Mouse (Mus musculus) limb, embryonic 14.5 days (tissue): Measurements from ENCODE around the gene Hs6st1. TPM values are rescaled to one million over a fixed set of nuclear protein-coding genes. Genes with fewer than 3 reads are reported as not detected.

Experiments
- ATAC-seq: fragments of 200-750 bp; cut with Nextera tagmentation; 2 replicates; pipeline ENCODE4 v1.8.0; 2017; ENCODE audit warnings: low read depth, moderate number of reproducible peaks, moderate TSS enrichment; ENCODE audit not compliant: low FRiP score
- DNase-seq: peaks from one replicate; pipeline ENCODE4 v3.0.0-alpha.2; 2015; ENCODE audit warnings: low spot score
- H3K27ac ChIP-seq: fragments of 300-500 bp; sonication (generic); replicated peaks from 2 replicates; pipeline ENCODE4 v1.5.1; 2014; ENCODE audit warnings: low read depth, mild to moderate bottlenecking, low read length, moderate library complexity, mixed read lengths
- H3K27me3 ChIP-seq: fragments of 300-500 bp; sonication (generic); 2 replicates; pipeline ENCODE4 v1.6.1; 2014; ENCODE audit warnings: low read length, mixed read lengths; ENCODE audit not compliant: control insufficient read depth, insufficient read depth
- H3K36me3 ChIP-seq: fragments of 300-500 bp; sonication (generic); 2 replicates; pipeline ENCODE4 v1.6.1; 2014; ENCODE audit warnings: mild to moderate bottlenecking, low read length, moderate library complexity, mixed read lengths; ENCODE audit not compliant: control insufficient read depth, insufficient read depth
- H3K4me1 ChIP-seq: fragments of 300-500 bp; sonication (generic); 2 replicates; pipeline ENCODE4 v1.6.1; 2014; ENCODE audit warnings: antibody characterized with exemption, low read length, mixed read lengths; ENCODE audit not compliant: control insufficient read depth, insufficient read depth
- H3K4me2 ChIP-seq: fragments of 300-500 bp; sonication (generic); replicated peaks from 2 replicates; pipeline ENCODE4 v1.6.1; 2014; ENCODE audit warnings: low read depth, mild to moderate bottlenecking, low read length, moderate library complexity; ENCODE audit not compliant: severe bottlenecking
- H3K4me3 ChIP-seq: fragments of 300-500 bp; sonication (generic); replicated peaks from 2 replicates; pipeline ENCODE4 v1.5.1; 2014; ENCODE audit warnings: low read length
- H3K9ac ChIP-seq: fragments of 300-500 bp; sonication (generic); 2 replicates; pipeline ENCODE4 v1.6.1; 2014; ENCODE audit warnings: mild to moderate bottlenecking, low read depth, low read length, moderate library complexity; ENCODE audit not compliant: severe bottlenecking
- H3K9me3 ChIP-seq: fragments of 300-500 bp; sonication (generic); 2 replicates; pipeline ENCODE4 v1.6.1; 2016; ENCODE audit warnings: low read length; ENCODE audit not compliant: control insufficient read depth
- POLR2A ChIP-seq: fragments of 200-500 bp; IDR thresholded peaks from 2 replicates; pipeline ENCODE4 v1.8.0; 2012; ENCODE audit warnings: inconsistent platforms, mild to moderate bottlenecking, moderate library complexity, borderline replicate concordance; ENCODE audit not compliant: insufficient read depth, insufficient read length; ENCODE audit errors: extremely low read depth
- WGBS: fragments of 180-500 bp; shearing (Covaris S2); extraction: QIAGEN DNeasy Blood & Tissue Kit; methylation state at CpG from one replicate; pipeline ENCODE4 v1.1.7; 2014; 5-methylcytosine and 5-hydroxymethylcytosine counted together
- polyA plus RNA-seq, 2 experiments: library from polyadenylated mRNA; depleted of rRNA in 1 of 2; stranded (reverse) in 1 of 2; unstranded in 1 of 2; fragments of >200 nt; fragmentation: Nextera tagmentation in 1 of 2; extraction: Ambion mirVana in 1 of 2; gene quantifications; 2 replicates each; pipeline versions ENCODE4 v1.2.1 to v1.2.3; 2012 to 2014

The Hs6st1 gene
- polyA plus RNA-seq, 2 experiments: 14.9 to 50.5 TPM

DNA sequence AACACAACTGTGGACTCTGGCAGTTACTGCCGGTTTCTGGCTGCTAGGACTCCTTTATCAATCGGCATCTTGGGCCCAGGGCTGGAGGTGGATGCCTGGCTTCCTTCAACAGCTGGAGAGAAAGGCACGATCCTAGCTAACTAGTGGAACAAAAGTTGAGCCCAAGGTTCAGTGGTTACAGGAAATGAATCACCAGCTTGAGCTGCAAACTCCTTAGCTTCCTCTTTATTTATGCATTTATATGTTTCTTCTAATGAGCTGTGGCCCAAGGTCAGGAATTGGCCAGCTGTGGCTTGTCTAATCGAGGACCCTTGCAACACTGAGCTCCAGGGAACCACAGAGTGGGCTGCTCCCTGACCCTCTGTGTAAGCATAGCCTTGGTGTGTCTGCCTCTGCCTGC is 60.9 kb downstream of the Hs6st1 start:
- Histone ChIP-seq H3K9me3 (no peaks in the 10 kb centered on the region), H3K27me3 (no peaks in the 10 kb centered on the region), H3K36me3 (no peaks in the 10 kb centered on the region), H3K4me3 (no peak overlapping the region), H3K9ac (no peak overlapping the region), H3K4me1 (no peaks in the 10 kb centered on the region), H3K4me2 (no peak overlapping the region), H3K27ac (no peak overlapping the region)
- TF ChIP-seq POLR2A: no peak
- DNase-seq (no peak), ATAC-seq (no peak)
- 42% methylated on average over 4 of the region's 4 CpGs for WGBS

DNA sequence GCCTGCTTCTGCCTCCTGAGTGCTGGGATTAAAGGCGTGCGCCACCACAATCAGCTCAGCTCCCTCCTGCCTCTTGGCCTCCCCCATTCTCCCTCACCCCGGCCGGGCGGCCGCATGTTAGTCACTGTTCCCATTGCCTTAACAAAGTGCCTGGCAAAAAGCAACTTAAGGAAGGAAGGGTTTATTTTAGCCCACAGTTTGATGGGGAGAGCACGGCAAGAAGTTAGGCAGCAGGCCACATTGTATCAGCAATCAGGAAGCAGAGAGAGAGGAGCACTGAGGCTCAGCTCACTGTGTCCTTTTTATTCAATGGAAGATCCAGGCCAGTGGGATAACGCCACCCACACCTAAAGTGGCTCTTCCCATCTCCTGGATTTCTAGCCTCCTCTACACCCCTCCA is 61.7 kb downstream of the Hs6st1 start:
- no peaks in the 10 kb centered on the region for H3K36me3 ChIP-seq
- H3K9ac ChIP-seq: no peak overlapping the region
- no peaks in the 10 kb centered on the region for H3K27me3 ChIP-seq
- DNase-seq: no peak
- WGBS: 93% methylated on average over 8 of the region's 8 CpGs
- no peak for TF ChIP-seq POLR2A
- no peak for ATAC-seq
- no peak overlapping the region for H3K27ac ChIP-seq
- no peaks in the 10 kb centered on the region for H3K9me3 ChIP-seq
- H3K4me3 ChIP-seq: no peak overlapping the region
- H3K4me2 ChIP-seq: no peak overlapping the region
- no peaks in the 10 kb centered on the region for H3K4me1 ChIP-seq

DNA sequence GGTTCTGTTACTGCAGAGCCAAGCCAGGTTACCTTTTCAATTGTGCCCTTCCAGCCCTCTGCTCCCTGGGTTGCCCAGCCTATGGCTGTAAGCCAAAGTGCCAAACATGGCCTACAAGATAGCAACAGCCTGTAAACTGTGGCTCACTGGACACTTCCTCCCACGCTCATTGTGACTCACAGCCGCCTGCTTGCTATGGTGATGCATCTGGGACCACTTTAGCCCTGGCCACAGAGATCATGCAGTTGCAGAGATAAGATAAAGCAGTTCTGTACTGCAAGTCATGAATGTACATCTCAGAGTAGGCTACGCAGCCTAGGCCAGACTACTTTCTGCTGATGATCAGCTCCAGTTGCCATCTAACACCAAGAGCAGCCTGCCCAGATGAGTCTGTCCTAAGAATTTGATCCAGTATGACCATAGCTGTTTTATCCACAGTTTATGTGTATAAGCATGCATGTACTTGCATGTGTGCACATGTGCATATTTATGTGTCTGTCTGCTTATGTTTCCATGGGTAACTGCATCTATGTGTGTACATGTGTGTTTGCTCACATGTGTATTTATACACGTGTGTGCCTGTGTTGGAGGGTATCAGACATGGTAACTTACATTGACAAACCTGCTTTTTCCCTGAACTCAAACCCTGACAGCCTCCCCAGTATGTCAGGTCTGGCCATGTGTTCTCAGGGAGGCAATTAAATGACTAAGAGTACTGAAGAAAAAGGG is 62.3 kb downstream of the Hs6st1 start:
- no peak overlapping the region for H3K9ac ChIP-seq
- H3K27me3 ChIP-seq: no peaks in the 10 kb centered on the region
- ATAC-seq: no peak
- no peak overlapping the region for H3K4me2 ChIP-seq
- H3K9me3 ChIP-seq: no peaks in the 10 kb centered on the region
- no peak for DNase-seq
- TF ChIP-seq POLR2A: no peak
- H3K36me3 ChIP-seq: no peaks in the 10 kb centered on the region
- H3K4me3 ChIP-seq: no peak overlapping the region
- WGBS: 87% methylated on average over 4 of the region's 4 CpGs
- H3K27ac ChIP-seq: no peak overlapping the region
- H3K4me1 ChIP-seq: no peaks in the 10 kb centered on the region

- Histone ChIP-seq H3K27me3 (no peaks in the 10 kb centered on the region), H3K9ac (no peak overlapping the region), H3K36me3 (no peaks in the 10 kb centered on the region), H3K27ac (no peak overlapping the region), H3K4me2 (no peak overlapping the region), H3K4me3 (no peak overlapping the region), H3K9me3 (no peaks in the 10 kb centered on the region), H3K4me1 (no peaks in the 10 kb centered on the region)
- WGBS: 40% methylated on average over 4 of the region's 4 CpGs
- ATAC-seq (no peak), DNase-seq (no peak)
- TF ChIP-seq POLR2A: no peak
These were observed 63.0 kb downstream of the Hs6st1 start for GRCm38 (mm10) chr1:36131154-36131553.

- Histone ChIP-seq H3K36me3 (no peaks in the 10 kb centered on the region), H3K27ac (no peak overlapping the region), H3K4me2 (no peak overlapping the region), H3K27me3 (no peaks in the 10 kb centered on the region), H3K9ac (no peak overlapping the region), H3K4me1 (no peaks in the 10 kb centered on the region), H3K9me3 (no peaks in the 10 kb centered on the region), H3K4me3 (no peak overlapping the region)
- ATAC-seq: no peak
- WGBS: 68% methylated on average over 8 of the region's 8 CpGs
- no peak for DNase-seq
- TF ChIP-seq POLR2A: no peak
These were observed 63.6 kb downstream of the Hs6st1 start for GRCm38 (mm10) chr1:36131766-36132165.
